Mouse (Mus musculus) spleen, adult 12 weeks (tissue): ENCODE data around the gene Ythdf2.

Source experiments
- DNase-seq: peaks from one replicate; pipeline ENCODE4 v3.0.0; 2022; ENCODE audit warnings: low spot score

Ythdf2 gene

DNA sequence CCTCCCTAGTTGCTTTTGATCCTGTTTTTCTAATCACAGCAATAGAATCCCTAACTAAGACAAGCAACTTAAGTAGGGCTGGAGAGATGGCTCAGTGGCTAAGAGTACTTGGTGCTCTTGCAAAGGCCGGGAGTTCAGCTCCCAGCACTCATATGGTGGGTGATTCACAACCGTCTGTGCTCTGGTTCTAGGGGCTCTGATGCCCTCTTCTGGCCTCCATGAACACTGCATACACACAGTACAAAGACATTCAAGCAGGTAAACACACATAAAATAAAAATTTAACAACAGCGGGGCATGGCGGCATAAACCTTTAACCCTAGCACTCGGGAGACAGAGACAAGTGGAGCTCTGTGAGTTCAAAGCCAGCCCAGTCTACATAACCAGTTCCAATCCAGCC, 65.9 kb downstream of the Ythdf2 start:
- no peak for DNase-seq

DNA sequence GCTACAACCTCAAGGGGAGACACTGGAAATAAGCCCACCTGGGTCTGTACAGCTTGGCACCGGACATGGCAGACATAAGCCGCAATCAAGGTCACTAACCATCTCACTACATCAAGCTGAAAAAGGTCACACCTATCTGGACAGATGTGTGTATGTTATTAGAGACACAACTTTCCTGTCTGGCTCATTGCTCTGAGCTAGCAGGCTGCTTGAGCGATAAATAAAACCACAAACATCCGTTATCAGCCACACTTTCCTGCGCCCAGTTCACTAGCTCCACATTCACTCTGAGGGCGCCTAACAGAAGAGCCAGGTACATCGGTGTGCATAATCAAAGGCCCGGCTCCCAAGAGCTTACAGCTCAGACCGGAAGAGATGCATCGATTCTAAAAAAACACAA, 67.0 kb downstream of the Ythdf2 start:
- no peak for DNase-seq

DNA sequence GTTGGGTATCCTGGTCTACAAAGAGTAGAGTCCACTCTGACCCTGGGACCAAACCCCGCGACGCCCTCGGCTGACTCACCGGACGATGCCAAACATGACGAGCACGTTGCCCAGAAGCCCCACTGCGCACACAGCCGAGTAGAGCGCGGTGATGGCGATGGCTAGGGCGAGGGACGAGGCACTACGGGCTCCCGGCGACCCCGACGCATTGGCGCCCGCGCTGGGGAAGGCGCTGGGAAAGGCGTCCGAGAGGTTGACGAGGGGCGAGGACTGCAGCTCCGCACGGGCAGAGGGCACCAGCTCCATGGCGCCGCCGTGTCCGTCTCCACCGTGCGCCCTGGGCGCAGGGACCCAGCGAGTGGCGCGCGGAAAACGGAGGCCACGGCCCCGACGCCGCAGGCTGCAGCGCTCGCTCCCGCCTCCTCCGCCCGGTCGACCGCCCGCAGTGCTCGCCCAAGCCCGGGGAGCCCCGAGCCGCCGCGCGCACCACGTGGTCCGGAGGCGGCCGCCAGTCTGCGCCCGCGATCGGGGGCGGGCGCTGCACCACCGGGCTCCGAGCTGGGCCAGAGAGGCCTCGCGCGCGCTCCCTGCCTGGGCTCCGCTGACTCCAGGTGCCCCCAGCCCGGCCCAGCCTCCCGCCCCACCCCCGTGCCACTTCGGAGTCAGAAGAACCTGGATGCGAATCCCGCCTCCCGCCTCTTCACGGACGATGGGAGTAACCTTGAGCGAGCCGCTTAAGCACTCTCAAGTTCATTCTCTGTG, 67.8 kb downstream of the Ythdf2 start, which contains the start of gene Oprd1:
TSS of gene Oprd1 (minus strand) at position 407 of the 762 bp plus-strand sequence.
- DNase-seq: no peak

DNA sequence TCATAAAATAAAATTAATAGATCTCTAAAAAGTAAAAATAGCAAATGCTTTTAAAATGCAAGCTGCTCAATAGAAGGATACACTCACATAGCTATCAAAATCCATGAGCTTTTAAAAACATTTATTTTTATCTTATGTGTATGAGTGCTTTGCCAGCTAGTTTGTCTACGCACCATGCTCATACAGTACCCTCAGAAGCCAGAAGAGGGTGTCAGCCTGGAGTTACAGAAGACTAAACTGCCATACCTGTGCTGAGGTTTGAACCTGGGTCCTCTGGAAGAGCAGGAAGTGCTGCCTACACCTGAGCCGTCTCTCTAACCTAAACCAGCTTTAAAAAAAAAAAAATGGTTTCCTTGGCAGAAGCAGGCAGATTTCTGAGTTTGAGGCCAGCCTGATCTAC, 73.5 kb downstream of the Ythdf2 start:
- DNase-seq: no peak

DNA sequence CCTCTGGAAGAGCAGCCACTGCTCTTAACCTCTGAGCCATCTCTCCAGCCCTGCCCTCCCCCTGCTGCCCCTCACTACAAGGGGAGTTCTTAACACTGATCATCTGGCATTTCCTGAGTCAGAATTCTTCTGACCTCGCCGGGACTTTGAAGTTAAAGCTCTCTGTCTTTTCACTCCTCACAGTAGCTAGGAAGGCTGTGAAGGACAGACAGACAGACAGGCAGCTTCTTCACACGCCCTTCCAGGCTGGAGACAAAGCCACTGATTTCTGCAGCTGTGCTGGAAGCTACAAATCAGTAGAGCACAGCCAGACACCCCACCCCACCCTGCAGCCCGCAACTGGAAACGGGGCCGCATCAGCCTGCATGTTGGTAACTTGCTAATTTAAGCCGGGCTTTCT, 75.1 kb downstream of the Ythdf2 start:
- no peak for DNase-seq
